Mouse (Mus musculus): ENCODE measurements at regions not wholly inside any gene's neighbourhood (a gene's known extent, or its start where the extent isn't known, plus 50 kb on each side); places are given as distances from the start of the nearest gene placed in this dataset.

GRCm38 (mm10) chr14:39532689-39533088 lies 59.8 kb upstream of the Nrg3 start:
- peak in 1 of 2 experiments; percentile 14 for DNase-seq (ENCODE audit: low spot score in 2 of 2)

All from layer of hippocampus, adult 8-10 months (tissue).